Mouse (Mus musculus) kidney, adult 2 months (tissue): ENCODE data around the gene Camkk2. TPM values are rescaled to one million over a fixed set of nuclear protein-coding genes. Genes with fewer than 3 reads are reported as not detected.

Experiments
- DNase-seq: peaks from one replicate; pipeline ENCODE4 v3.0.0; 2021
- H3K27ac ChIP-seq: fragments of 200-500 bp; 2 replicates; pipeline ENCODE4 v1.5.1; 2012; ENCODE audit warnings: low read depth, low read length, control low read depth, inconsistent platforms; ENCODE audit not compliant: insufficient read depth
- H3K27me3 ChIP-seq: fragments of 200-500 bp; replicated peaks from 2 replicates; pipeline ENCODE4 v1.6.1; 2012; ENCODE audit warnings: mild to moderate bottlenecking, moderate library complexity, low read length, inconsistent platforms; ENCODE audit not compliant: control insufficient read depth, insufficient read depth
- H3K36me3 ChIP-seq: fragments of 200-500 bp; 2 replicates; pipeline ENCODE4 v1.6.1; 2012; ENCODE audit warnings: mild to moderate bottlenecking, moderate library complexity, low read length, inconsistent platforms; ENCODE audit not compliant: control insufficient read depth, insufficient read depth
- H3K4me1 ChIP-seq: fragments of 200-500 bp; 2 replicates; pipeline ENCODE4 v1.6.1; 2011; ENCODE audit warnings: low read length; ENCODE audit not compliant: control insufficient read depth, insufficient read depth
- H3K4me3 ChIP-seq: fragments of 200-500 bp; 2 replicates; pipeline ENCODE4 v1.5.1; 2011; ENCODE audit warnings: mild to moderate bottlenecking, low read depth, low read length, control low read depth; ENCODE audit not compliant: insufficient read depth
- CTCF ChIP-seq: fragments of 200-500 bp; conservative IDR thresholded peaks from 2 replicates; pipeline ENCODE4 v1.5.1; 2011; ENCODE audit warnings: low read depth, mild to moderate bottlenecking, control low read depth, low read length, moderate library complexity, mixed read lengths; ENCODE audit not compliant: insufficient read depth, insufficient read length
- POLR2A ChIP-seq: fragments of 200-500 bp; IDR thresholded peaks from one replicate; pipeline ENCODE4 v1.6.1; 2011; ENCODE audit warnings: low read depth, low read length, control low read depth
- WGBS: fragments of 180-500 bp; shearing (Covaris S2); methylation state at CpG from one replicate; pipeline ENCODE4 v1.1.7; 2018; 5-methylcytosine and 5-hydroxymethylcytosine counted together
- polyA plus RNA-seq: library from polyadenylated mRNA; depleted of rRNA; stranded (reverse); fragments of >200 nt; gene quantifications from 2 replicates; pipeline ENCODE4 v1.2.3, GENCODE M21; 2012

Gene Camkk2
- polyA plus RNA-seq, 1 experiment: 17.7 TPM

DNA sequence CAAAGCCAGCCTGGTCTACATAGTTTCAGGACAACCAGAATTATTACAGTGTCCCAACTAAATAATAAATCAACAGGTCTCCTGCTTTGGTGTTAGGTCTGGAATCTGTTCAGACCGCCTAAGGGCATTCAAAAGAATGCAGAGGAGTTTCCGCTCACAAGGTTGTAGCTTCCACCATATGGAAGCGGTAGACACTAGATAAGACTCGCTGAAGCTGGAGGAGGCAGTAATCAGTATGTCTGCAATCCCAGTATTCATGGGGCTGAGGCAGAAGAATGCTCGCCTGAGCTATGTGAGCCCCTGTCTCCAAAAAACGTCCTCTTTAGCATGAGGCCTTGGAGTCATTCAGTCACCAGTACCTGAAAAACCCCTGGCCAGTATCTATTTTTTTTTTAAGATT is 70.4 kb downstream of the Camkk2 start:
- peaks cover 4% of the 10 kb centered on the region; the same call in 1 of the 2 replicates for H3K4me1 ChIP-seq
- WGBS: 78% methylated on average over 6 of the region's 6 CpGs
- no peaks in the 10 kb centered on the region for H3K27me3 ChIP-seq
- no peak overlapping the region for H3K27ac ChIP-seq
- no peak overlapping the region for H3K4me3 ChIP-seq
- no peaks in the 10 kb centered on the region for H3K36me3 ChIP-seq
- no peak for DNase-seq
- no peak for TF ChIP-seq CTCF
- TF ChIP-seq POLR2A: no peak

DNA sequence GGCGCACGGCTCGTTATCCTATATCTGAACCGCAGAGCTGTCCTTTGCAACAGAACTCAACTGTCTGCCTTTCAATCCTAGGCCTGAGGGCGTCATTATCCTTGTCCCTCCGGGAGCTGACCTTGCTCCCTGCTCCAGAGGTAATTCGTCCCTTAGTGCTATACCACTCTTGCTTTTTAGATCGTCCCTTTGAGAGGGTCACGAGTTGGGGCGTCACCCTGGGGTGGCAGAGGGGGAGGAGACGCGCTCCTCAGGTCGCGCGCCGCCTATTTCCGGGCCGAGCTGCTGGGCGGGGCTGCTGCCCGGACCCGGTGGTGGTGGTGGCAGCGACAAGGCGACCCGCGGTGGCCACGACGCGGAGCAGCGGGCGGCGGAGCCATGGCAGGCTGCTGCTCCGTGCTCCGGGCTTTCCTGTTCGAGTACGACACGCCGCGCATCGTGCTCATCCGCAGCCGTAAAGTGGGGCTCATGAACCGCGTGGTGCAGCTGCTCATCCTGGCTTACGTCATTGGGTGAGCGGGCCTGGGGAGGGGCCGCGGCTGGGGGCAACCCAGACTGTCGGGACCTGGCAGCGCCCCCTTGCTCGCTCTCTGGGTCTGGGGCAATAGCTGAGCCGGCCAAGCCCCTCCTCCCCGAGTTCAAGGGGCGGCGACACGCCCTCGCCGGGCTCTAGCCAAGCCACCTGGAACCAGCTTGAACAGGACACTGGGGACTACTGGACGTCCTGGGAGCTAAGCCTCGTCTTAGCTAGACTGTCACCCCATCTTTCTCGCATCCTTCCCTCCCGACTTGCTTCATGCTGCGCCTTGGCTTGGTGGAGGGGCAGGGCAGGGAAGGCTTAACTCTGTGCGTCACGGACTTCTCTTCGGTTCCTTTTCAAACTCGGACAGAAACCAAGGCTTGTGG is 71.7 kb downstream of the Camkk2 start, which contains the start of gene P2rx4:
TSS of gene P2rx4 (plus strand) at position 269 of the 906 bp plus-strand sequence.
- peaks cover 4% of the 10 kb centered on the region; the same call in 1 of the 2 replicates for H3K4me1 ChIP-seq
- TF ChIP-seq POLR2A (peak; percentile 46), CTCF (no peak)
- DNase-seq: peak; percentile 90
- H3K36me3 ChIP-seq: no peaks in the 10 kb centered on the region
- under 1% methylated on average over 66 of the region's 66 CpGs for WGBS
- H3K27ac ChIP-seq: peak within 1 kb of the TSS; percentile 69
- no peaks in the 10 kb centered on the region for H3K27me3 ChIP-seq
- peak within 1 kb of the TSS; percentile 78 for H3K4me3 ChIP-seq

- Histone ChIP-seq H3K36me3 (no peaks in the 10 kb centered on the region), H3K27me3 (no peaks in the 10 kb centered on the region), H3K4me3 (peak overlapping the region; percentile 78), H3K27ac (peak overlapping the region; percentile 69), H3K4me1 (peaks cover 4% of the 10 kb centered on the region; the same call in 1 of the 2 replicates)
- DNase-seq: no peak
- TF ChIP-seq POLR2A (no peak), CTCF (no peak)
- 41% methylated on average over 5 of the region's 5 CpGs for WGBS
Observed at GRCm38 (mm10) chr5:122706917-122707275, 72.3 kb downstream of the Camkk2 start.

DNA sequence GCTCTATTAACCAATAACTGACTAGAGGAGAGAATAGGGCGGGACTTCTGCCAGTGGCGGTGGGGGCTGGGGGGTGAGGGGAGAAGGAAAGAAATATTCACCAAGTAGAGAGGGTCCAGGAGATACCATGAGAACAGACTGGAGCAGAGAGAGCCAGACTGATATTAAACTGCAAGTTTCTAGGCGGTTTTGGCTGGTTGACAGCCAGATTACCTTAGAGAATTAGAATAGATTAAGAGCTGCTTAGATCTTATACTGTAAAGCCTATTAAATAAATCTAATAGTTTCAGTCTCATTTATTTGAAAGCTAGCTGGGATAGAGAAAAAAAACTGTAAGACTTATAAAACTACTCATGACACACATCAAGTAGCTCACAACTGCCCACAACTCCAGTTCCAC is 74.0 kb downstream of the Camkk2 start:
- Histone ChIP-seq H3K4me1 (peaks cover 4% of the 10 kb centered on the region; the same call in 1 of the 2 replicates), H3K36me3 (no peaks in the 10 kb centered on the region), H3K27ac (no peak overlapping the region), H3K27me3 (no peaks in the 10 kb centered on the region), H3K4me3 (no peak overlapping the region)
- no peak for TF ChIP-seq CTCF
- no peak for TF ChIP-seq POLR2A
- no peak for DNase-seq
- 83% methylated on average over 3 of the region's 3 CpGs for WGBS

GRCm38 (mm10) chr5:122704571-122704970 is 74.6 kb downstream of the Camkk2 start:
- Histone ChIP-seq H3K4me1 (peaks cover 4% of the 10 kb centered on the region; the same call in 1 of the 2 replicates), H3K4me3 (no peak overlapping the region), H3K36me3 (no peaks in the 10 kb centered on the region), H3K27ac (no peak overlapping the region), H3K27me3 (no peaks in the 10 kb centered on the region)
- TF ChIP-seq CTCF: no peak
- no peak for TF ChIP-seq POLR2A
- WGBS: 53% methylated on average over 4 of the region's 4 CpGs
- DNase-seq: peak; percentile 70

- Histone ChIP-seq H3K4me3 (no peak overlapping the region), H3K4me1 (peaks cover 4% of the 10 kb centered on the region; the same call in 1 of the 2 replicates), H3K27ac (no peak overlapping the region), H3K36me3 (no peaks in the 10 kb centered on the region), H3K27me3 (no peaks in the 10 kb centered on the region)
- TF ChIP-seq POLR2A: no peak
- TF ChIP-seq CTCF: no peak
- WGBS: 92% methylated on average over 2 of the region's 2 CpGs
- no peak for DNase-seq
Observed at GRCm38 (mm10) chr5:122703574-122703973, 75.6 kb downstream of the Camkk2 start.

DNA sequence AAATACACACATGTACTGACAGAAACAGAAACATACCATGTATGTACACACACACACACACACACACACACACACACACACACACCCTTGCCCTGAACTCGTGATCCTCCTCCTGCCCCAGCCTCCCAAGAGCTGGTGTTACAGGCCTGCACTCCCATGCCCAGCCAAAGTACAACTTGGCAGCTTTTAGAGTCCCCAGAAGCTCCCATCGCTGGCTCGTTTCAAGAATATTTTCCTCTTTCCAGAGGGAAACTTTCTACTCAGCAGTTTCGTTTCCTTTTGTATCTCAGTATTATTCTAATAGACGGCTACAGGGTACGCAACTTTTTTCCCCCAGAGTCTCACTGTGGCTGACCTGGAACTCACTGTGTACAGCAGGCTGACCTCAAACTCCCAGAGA is 77.1 kb downstream of the Camkk2 start:
- no peaks in the 10 kb centered on the region for H3K27me3 ChIP-seq
- 42% methylated on average over 6 of the region's 6 CpGs for WGBS
- TF ChIP-seq POLR2A (no peak), CTCF (no peak)
- peak; percentile 60 for DNase-seq
- H3K4me3 ChIP-seq: no peak overlapping the region
- H3K4me1 ChIP-seq: no peaks in the 10 kb centered on the region
- peak overlapping the region; percentile 47; the same call in 1 of the 2 replicates for H3K27ac ChIP-seq
- no peaks in the 10 kb centered on the region for H3K36me3 ChIP-seq
